Mouse (Mus musculus): Measurements from ENCODE around the gene Dcaf1. TPM values are rescaled to one million over a fixed set of nuclear protein-coding genes. Genes with fewer than 3 reads are reported as not detected.

Gene Dcaf1
- total and polyA plus RNA-seq, 3 experiments, result 56.3 to 131 (median 58.7) TPM

DNA sequence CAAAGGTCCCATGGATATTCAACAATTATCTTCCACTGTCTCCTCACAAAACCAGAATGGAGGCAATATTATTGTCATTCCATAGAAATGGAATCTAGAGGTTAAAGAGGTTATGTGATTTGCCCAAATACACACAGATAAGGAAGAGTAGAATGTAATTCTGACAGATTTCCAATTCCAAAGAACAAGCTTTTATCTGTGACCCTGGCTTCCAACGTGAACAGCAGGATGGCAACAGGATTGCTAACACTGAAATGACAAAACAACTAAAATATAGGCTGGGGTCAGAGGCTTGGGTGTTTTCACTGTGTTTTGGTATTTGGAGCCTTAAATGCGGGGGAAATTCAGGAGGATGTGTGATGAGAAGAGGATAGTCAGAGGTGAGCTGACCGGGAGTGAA, 44.3 kb upstream of the Dcaf1 start:
- no peak for DNase-seq (ENCODE audit: low read depth, low spot score)
- Histone ChIP-seq H3K27me3 (ENCODE audit: control insufficient read depth in 1 of 2, insufficient read depth in 2 of 2, low read length in 2 of 2) (no peaks in the 10 kb centered on the region), H3K9ac (ENCODE audit: control insufficient read depth, low read depth, low read length, poor library complexity, severe bottlenecking) (no peak overlapping the region), H3K27ac (ENCODE audit: control insufficient read depth, low read depth, low read length) (no peak overlapping the region), H3K4me3 (ENCODE audit: control insufficient read depth in 1 of 2, insufficient read depth in 1 of 2, low read depth in 2 of 2, low read length in 2 of 2) (no peak overlapping the region), H3K9me3 (replicated peaks; ENCODE audit: insufficient read depth, low read length) (no peaks in the 10 kb centered on the region), H3K36me3 (ENCODE audit: control insufficient read depth in 1 of 2, insufficient read depth in 2 of 2, low read length in 2 of 2) (peaks cover 0 to 10% of the 10 kb centered on the region in 2 experiments; a peak in 3 of 4 replicates), H3K4me1 (ENCODE audit: control insufficient read depth in 1 of 2, insufficient read depth in 2 of 2, low read length in 2 of 2) (peaks cover 5% of the 10 kb centered on the region in 2 experiments), H3K79me2 (ENCODE audit: control insufficient read depth, insufficient read depth, low read length, poor library complexity) (peaks cover 11% of the 10 kb centered on the region)
- TF ChIP-seq MYC (IDR thresholded peaks at IDR 0.05; ENCODE audit: low read depth, low read length) (no peak), POLR2AphosphoS2 (IDR thresholded peaks at IDR 0.05; ENCODE audit: low read length) (no peak), JUND (IDR thresholded peaks at IDR 0.05; ENCODE audit: low read depth, low read length) (no peak), BHLHE40 (IDR thresholded peaks at IDR 0.05; ENCODE audit: borderline replicate concordance, low read depth, low read length) (no peak), EP300 (IDR thresholded peaks at IDR 0.05; ENCODE audit: low read depth in 1 of 2, low read length in 2 of 2) (no peak), ZC3H11A (IDR thresholded peaks at IDR 0.05; ENCODE audit: low read depth, low read length) (no peak), MYB (IDR thresholded peaks at IDR 0.05; ENCODE audit: low read depth, low read length) (no peak), CTCF (IDR thresholded peaks at IDR 0.05 in 2 of 3, conservative IDR thresholded peaks at IDR 0.05 in 1 of 3; ENCODE audit: control insufficient read depth in 1 of 3, insufficient read depth in 1 of 3, low read depth in 2 of 3, low read length in 3 of 3, poor library complexity in 1 of 3, severe bottlenecking in 1 of 3) (no peak), MAX (IDR thresholded peaks at IDR 0.05; ENCODE audit: low read length) (no peak), USF2 (IDR thresholded peaks at IDR 0.05; ENCODE audit: borderline replicate concordance in 1 of 2, insufficient read depth in 1 of 2, low read depth in 1 of 2, low read length in 2 of 2) (no peak), RAD21 (IDR thresholded peaks at IDR 0.05; ENCODE audit: low read depth, low read length) (no peak), NELFE (IDR thresholded peaks at IDR 0.05; ENCODE audit: low read depth, low read length) (no peak), USF1 (IDR thresholded peaks at IDR 0.05; ENCODE audit: low read depth, low read length) (no peak), ZKSCAN1 (IDR thresholded peaks at IDR 0.05; ENCODE audit: low read depth, low read length) (no peak), RCOR1 (IDR thresholded peaks at IDR 0.05; ENCODE audit: low read depth, low read length) (no peak), MEF2A (IDR thresholded peaks at IDR 0.05; ENCODE audit: extremely low read depth, insufficient replicate concordance, low read depth, low read length, poor library complexity, severe bottlenecking) (no peak), GABPA (IDR thresholded peaks at IDR 0.05; ENCODE audit: low read depth, low read length) (no peak), POLR2A (IDR thresholded peaks at IDR 0.05; ENCODE audit: control insufficient read depth in 1 of 2, insufficient read depth in 1 of 2, low read depth in 1 of 2, low read length in 2 of 2, poor library complexity in 1 of 2) (no peak), TBP (IDR thresholded peaks at IDR 0.05; ENCODE audit: low read depth, low read length) (no peak)

DNA sequence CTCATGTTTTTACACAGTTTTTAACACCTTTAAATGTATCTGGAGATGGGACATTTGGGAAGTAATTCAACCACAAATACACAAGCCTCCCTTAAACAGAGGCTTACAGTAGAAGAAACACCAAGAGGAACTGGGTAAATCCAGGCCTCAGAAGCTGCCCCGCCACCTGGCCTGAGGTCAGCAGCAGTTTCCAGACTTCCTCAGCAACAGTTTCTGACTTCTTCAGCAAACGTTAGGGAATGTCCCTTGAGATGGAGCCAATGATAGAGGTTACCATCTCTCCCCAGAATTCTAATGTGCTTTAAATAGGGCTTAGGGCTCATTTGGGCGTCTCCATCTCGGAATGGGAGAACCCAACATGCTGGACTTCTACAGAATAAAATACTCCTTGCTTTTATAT, 43.4 kb upstream of the Dcaf1 start:
- peaks cover 17% of the 10 kb centered on the region for H3K79me2 ChIP-seq (ENCODE audit: control insufficient read depth, insufficient read depth, low read length, poor library complexity)
- H3K27me3 ChIP-seq (ENCODE audit: control insufficient read depth in 1 of 2, insufficient read depth in 2 of 2, low read length in 2 of 2), result no peaks in the 10 kb centered on the region
- H3K4me3 ChIP-seq (ENCODE audit: control insufficient read depth in 1 of 2, insufficient read depth in 1 of 2, low read depth in 2 of 2, low read length in 2 of 2), result no peak overlapping the region
- no peak overlapping the region for H3K9ac ChIP-seq (ENCODE audit: control insufficient read depth, low read depth, low read length, poor library complexity, severe bottlenecking)
- H3K27ac ChIP-seq (ENCODE audit: control insufficient read depth, low read depth, low read length), result no peak overlapping the region
- peaks cover 0 to 3% of the 10 kb centered on the region in 2 experiments; a peak in 3 of 4 replicates for H3K36me3 ChIP-seq (ENCODE audit: control insufficient read depth in 1 of 2, insufficient read depth in 2 of 2, low read length in 2 of 2)
- no peak for TF ChIP-seq UBTF (IDR thresholded peaks at IDR 0.05; ENCODE audit: borderline replicate concordance, insufficient read depth, low read depth, low read length)
- no peak for TF ChIP-seq MYB (IDR thresholded peaks at IDR 0.05; ENCODE audit: low read depth, low read length)
- no peak for TF ChIP-seq MAZ (IDR thresholded peaks at IDR 0.05; ENCODE audit: low read depth, low read length)
- TF ChIP-seq NELFE (IDR thresholded peaks at IDR 0.05; ENCODE audit: low read depth, low read length), result no peak
- H3K9me3 ChIP-seq (replicated peaks; ENCODE audit: insufficient read depth, low read length), result no peaks in the 10 kb centered on the region
- peaks cover 0 to 1% of the 10 kb centered on the region in 2 experiments; a peak in 3 of 4 replicates for H3K4me1 ChIP-seq (ENCODE audit: control insufficient read depth in 1 of 2, insufficient read depth in 2 of 2, low read length in 2 of 2)
- DNase-seq (ENCODE audit: low read depth, low spot score), result no peak

All from MEL (cell line).